Mouse (Mus musculus) frontal cortex, postnatal 25 days (tissue): Measurements from ENCODE around the gene Clcf1.

Experiments used
- DNase-seq, 2 experiments: peaks; one replicate each; pipeline ENCODE4 v3.0.0; 2022; ENCODE audit warnings: low spot score in 2 of 2

Clcf1 gene

GRCm38 (mm10) chr19:4193129-4193528 is 20.9 kb upstream of the Clcf1 start:
- no peak for DNase-seq

- no peak for DNase-seq
Measured at GRCm38 (mm10) chr19:4194021-4194724, 19.9 kb upstream of the Clcf1 start.

- DNase-seq = no peak
Measured at GRCm38 (mm10) chr19:4194776-4195650, 19.0 kb upstream of the Clcf1 start.

- no peak for DNase-seq
Measured at GRCm38 (mm10) chr19:4196048-4196447, 18.0 kb upstream of the Clcf1 start.

GRCm38 (mm10) chr19:4196548-4196947 is 17.5 kb upstream of the Clcf1 start:
- DNase-seq = no peak

GRCm38 (mm10) chr19:4197180-4197579 is 16.9 kb upstream of the Clcf1 start:
- no peak for DNase-seq

- DNase-seq = peak; percentile 83 to 93
Measured at GRCm38 (mm10) chr19:4201291-4201909, 12.6 kb upstream of the Clcf1 start, which contains the start of gene Rad9a. Gene Rad9a, minus strand, starts transcription at chr19:4201662.

- DNase-seq = no peak
Measured at GRCm38 (mm10) chr19:4202149-4202548, 11.9 kb upstream of the Clcf1 start.

- DNase-seq = no peak
Measured at GRCm38 (mm10) chr19:4203148-4203547, 10.9 kb upstream of the Clcf1 start.

GRCm38 (mm10) chr19:4203604-4204326 is 10.3 kb upstream of the Clcf1 start:
- DNase-seq = no peak

- no peak for DNase-seq
Measured at GRCm38 (mm10) chr19:4204889-4205288, 9.1 kb upstream of the Clcf1 start.

- peak; percentile 48 to 59 for DNase-seq
Measured at GRCm38 (mm10) chr19:4206971-4207370, 7.1 kb upstream of the Clcf1 start.

GRCm38 (mm10) chr19:4208563-4208962 is 5.5 kb upstream of the Clcf1 start:
- DNase-seq = no peak

GRCm38 (mm10) chr19:4211891-4212588 is 2.0 kb upstream of the Clcf1 start:
- DNase-seq = no peak

GRCm38 (mm10) chr19:4213524-4213974 is 489 bp upstream of the Clcf1 start:
- DNase-seq = no peak

- no peak for DNase-seq
Measured at GRCm38 (mm10) chr19:4214771-4215450, 873 bp downstream of the Clcf1 start.

GRCm38 (mm10) chr19:4215451-4215840 is 1.4 kb downstream of the Clcf1 start:
- DNase-seq = no peak

GRCm38 (mm10) chr19:4216041-4216685 is 2.1 kb downstream of the Clcf1 start:
- DNase-seq = no peak

GRCm38 (mm10) chr19:4217140-4217539 is 3.1 kb downstream of the Clcf1 start:
- no peak for DNase-seq

GRCm38 (mm10) chr19:4217855-4218254 is 3.8 kb downstream of the Clcf1 start:
- DNase-seq = no peak
